Mouse (Mus musculus) kidney, embryonic 15.5 days (tissue): Measurements from ENCODE around the gene Paxip1. TPM values are rescaled to one million over a fixed set of nuclear protein-coding genes. Genes with fewer than 3 reads are reported as not detected.

Experiments used
- ATAC-seq: fragments of 200-750 bp; cut with Nextera tagmentation; replicated peaks from 2 replicates; pipeline ENCODE4 v1.8.0; 2017; ENCODE audit warnings: moderate TSS enrichment; ENCODE audit not compliant: low FRiP score
- H3K27ac ChIP-seq: fragments of 300-500 bp; sonication (generic); 2 replicates; pipeline ENCODE4 v1.5.1; 2015; ENCODE audit warnings: mild to moderate bottlenecking, inconsistent platforms
- H3K27me3 ChIP-seq: fragments of 300-500 bp; sonication (generic); 2 replicates; pipeline ENCODE4 v1.6.1; 2015; ENCODE audit warnings: inconsistent platforms
- H3K36me3 ChIP-seq: fragments of 300-500 bp; sonication (generic); 2 replicates; pipeline ENCODE4 v1.6.1; 2015; ENCODE audit warnings: inconsistent platforms
- H3K4me1 ChIP-seq: fragments of 300-500 bp; sonication (generic); 2 replicates; pipeline ENCODE4 v1.6.1; 2015; ENCODE audit warnings: inconsistent platforms
- H3K4me2 ChIP-seq: fragments of 300-500 bp; sonication (generic); 2 replicates; pipeline ENCODE4 v1.6.1; 2015; ENCODE audit warnings: moderate library complexity, mild to moderate bottlenecking, inconsistent platforms
- H3K4me3 ChIP-seq: fragments of 300-500 bp; sonication (generic); replicated peaks from 2 replicates; pipeline ENCODE4 v1.5.1; 2015; ENCODE audit warnings: mild to moderate bottlenecking, inconsistent platforms
- H3K9ac ChIP-seq: fragments of 300-500 bp; sonication (generic); 2 replicates; pipeline ENCODE4 v1.6.1; 2015; ENCODE audit warnings: mild to moderate bottlenecking, inconsistent platforms
- H3K9me3 ChIP-seq: fragments of 300-500 bp; sonication (generic); replicated peaks from 2 replicates; pipeline ENCODE4 v1.6.1; 2016; ENCODE audit warnings: inconsistent platforms
- WGBS: fragments of 180-500 bp; shearing (Covaris S2); methylation state at CpG from one replicate; pipeline ENCODE4 v1.1.7; 2015; ENCODE audit warnings: mixed read lengths; 5-methylcytosine and 5-hydroxymethylcytosine counted together
- polyA plus RNA-seq: library from polyadenylated mRNA; unstranded; fragments of >200 nt; fragmentation: Nextera tagmentation; extraction: Ambion mirVana; gene quantifications from 2 replicates; pipeline ENCODE4 v1.2.1, GENCODE M21; 2015

Paxip1 gene
- polyA plus RNA-seq, 1 experiment from 2014 or later, result 40.2 TPM

DNA sequence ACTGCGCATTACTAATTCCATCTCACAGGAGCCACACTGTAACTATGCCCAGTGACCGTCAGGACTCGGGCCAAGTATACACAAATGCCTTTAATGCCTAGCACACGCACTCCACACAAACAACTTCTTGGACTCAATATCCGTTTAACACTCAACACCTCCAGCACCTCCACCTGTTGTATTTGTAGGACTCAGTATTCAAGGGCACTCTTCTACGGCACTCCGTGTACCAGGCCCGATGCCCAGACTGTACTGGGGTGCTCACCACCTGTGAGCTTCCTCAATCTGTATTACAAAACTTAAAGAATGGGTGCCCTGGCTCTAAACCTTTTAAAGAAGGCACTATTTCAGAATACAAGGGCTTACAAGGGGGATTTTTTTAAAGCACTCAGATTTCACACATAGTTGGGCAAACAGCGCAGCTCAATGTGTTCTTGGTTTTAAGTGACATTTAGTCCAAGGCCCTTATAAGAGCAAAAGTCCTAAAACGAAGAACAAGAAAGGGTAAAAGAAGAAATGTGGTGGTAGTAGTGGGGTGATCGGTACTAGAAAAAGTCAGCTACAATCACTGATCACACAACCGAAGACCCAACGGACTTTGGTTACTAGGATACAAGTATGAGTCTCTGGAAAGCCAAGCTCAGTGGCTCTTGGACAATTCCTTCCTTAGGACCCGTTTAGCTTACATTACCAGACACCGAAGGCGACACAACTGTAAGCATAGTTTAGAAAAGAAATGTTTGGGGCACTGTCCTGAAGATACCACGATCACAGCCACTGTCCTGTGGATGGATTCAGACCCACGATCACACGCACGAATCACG, 1.2 kb downstream of the Paxip1 start:
- Histone ChIP-seq H3K27ac (peak overlapping the region; percentile 95), H3K4me3 (peak overlapping the region; percentile 88), H3K9ac (peak overlapping the region; percentile 82), H3K4me1 (peaks cover 23% of the 10 kb centered on the region), H3K27me3 (no peaks in the 10 kb centered on the region), H3K4me2 (peak overlapping the region; percentile 66), H3K9me3 (no peaks in the 10 kb centered on the region), H3K36me3 (peaks cover 42% of the 10 kb centered on the region)
- WGBS, result 25% methylated on average over 21 of the region's 21 CpGs
- ATAC-seq, result no peak; the same call in 1 of the 2 replicates

DNA sequence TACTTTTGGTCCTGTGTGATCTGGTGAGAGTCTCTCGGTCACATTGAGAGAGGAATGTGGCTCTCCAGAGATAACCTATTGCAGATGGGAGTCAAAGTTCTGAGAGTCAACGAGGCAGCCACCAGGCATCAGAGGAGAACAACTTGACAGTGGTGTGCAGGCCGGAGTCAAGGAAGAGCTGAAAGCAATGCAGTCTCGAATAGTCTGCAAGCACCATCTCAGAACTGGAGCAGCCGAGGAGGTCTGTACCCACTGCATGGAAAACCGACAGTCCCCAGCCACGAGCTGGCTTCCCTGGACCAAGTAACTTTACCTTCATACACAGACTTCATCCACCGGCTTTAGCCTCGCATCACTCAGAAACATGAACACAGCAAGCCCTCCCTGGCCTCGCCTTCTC, 1.9 kb downstream of the Paxip1 start:
- Histone ChIP-seq H3K36me3 (peaks cover 49% of the 10 kb centered on the region), H3K27ac (no peak overlapping the region), H3K4me1 (peaks cover 23% of the 10 kb centered on the region), H3K9ac (peak overlapping the region; percentile 82), H3K4me2 (peak overlapping the region; percentile 66), H3K9me3 (no peaks in the 10 kb centered on the region), H3K27me3 (no peaks in the 10 kb centered on the region), H3K4me3 (peak overlapping the region; percentile 88)
- no peak for ATAC-seq
- WGBS, result 68% methylated on average over 10 of the region's 10 CpGs

GRCm38 (mm10) chr5:27783381-27783780, 8.1 kb downstream of the Paxip1 start:
- no peak overlapping the region for H3K4me2 ChIP-seq
- peaks cover 96% of the 10 kb centered on the region for H3K36me3 ChIP-seq
- H3K4me3 ChIP-seq, result no peak overlapping the region
- ATAC-seq, result no peak
- H3K27ac ChIP-seq, result no peak overlapping the region
- H3K27me3 ChIP-seq, result no peaks in the 10 kb centered on the region
- no peak overlapping the region for H3K9ac ChIP-seq
- WGBS, result 97% methylated on average over 9 of the region's 9 CpGs
- H3K4me1 ChIP-seq, result no peaks in the 10 kb centered on the region
- no peaks in the 10 kb centered on the region for H3K9me3 ChIP-seq

DNA sequence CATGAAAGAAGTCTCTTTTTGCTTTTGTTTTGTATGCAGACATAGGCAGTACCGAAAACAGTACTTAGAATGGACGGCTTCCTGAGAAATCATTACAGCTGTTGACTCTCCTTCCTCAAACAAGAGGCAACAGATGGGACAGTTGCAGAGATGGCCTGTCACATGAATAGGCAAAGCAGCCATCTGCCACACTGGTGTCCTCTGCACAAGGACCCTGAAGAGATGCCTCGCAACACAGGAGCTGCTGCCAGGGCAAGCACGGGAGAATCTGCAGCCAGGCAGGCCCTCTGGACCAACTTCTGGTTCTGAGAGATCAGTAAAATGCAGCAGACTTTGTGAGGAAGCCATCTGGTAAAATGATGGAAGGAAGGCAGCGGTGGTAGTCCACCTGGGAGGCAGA, 23.5 kb downstream of the Paxip1 start:
- WGBS, result 87% methylated on average over 5 of the region's 5 CpGs
- H3K4me3 ChIP-seq, result no peak overlapping the region
- H3K27ac ChIP-seq, result no peak overlapping the region
- no peaks in the 10 kb centered on the region for H3K27me3 ChIP-seq
- no peak overlapping the region for H3K9ac ChIP-seq
- H3K4me2 ChIP-seq, result no peak overlapping the region
- no peaks in the 10 kb centered on the region for H3K9me3 ChIP-seq
- ATAC-seq, result no peak
- peaks cover 99% of the 10 kb centered on the region for H3K36me3 ChIP-seq
- H3K4me1 ChIP-seq, result no peaks in the 10 kb centered on the region

- no peak overlapping the region for H3K27ac ChIP-seq
- H3K4me1 ChIP-seq, result no peaks in the 10 kb centered on the region
- H3K4me3 ChIP-seq, result no peak overlapping the region
- H3K27me3 ChIP-seq, result no peaks in the 10 kb centered on the region
- H3K9ac ChIP-seq, result no peak overlapping the region
- 89% methylated on average over 4 of the region's 4 CpGs for WGBS
- peaks cover 99% of the 10 kb centered on the region for H3K36me3 ChIP-seq
- H3K9me3 ChIP-seq, result no peaks in the 10 kb centered on the region
- no peak overlapping the region for H3K4me2 ChIP-seq
- no peak for ATAC-seq
Measured at GRCm38 (mm10) chr5:27765780-27766179, 25.7 kb downstream of the Paxip1 start.

GRCm38 (mm10) chr5:27744944-27745343, 46.5 kb downstream of the Paxip1 start:
- no peak for ATAC-seq

GRCm38 (mm10) chr5:27739216-27739615, 52.3 kb downstream of the Paxip1 start:
- Histone ChIP-seq H3K4me3 (no peak overlapping the region), H3K4me1 (no peaks in the 10 kb centered on the region), H3K4me2 (no peak overlapping the region), H3K9me3 (peaks cover 6% of the 10 kb centered on the region), H3K36me3 (peaks cover 39% of the 10 kb centered on the region), H3K27ac (no peak overlapping the region), H3K9ac (no peak overlapping the region), H3K27me3 (no peaks in the 10 kb centered on the region)
- 84% methylated on average over 6 of the region's 6 CpGs for WGBS
- ATAC-seq, result no peak

More at GRCm38 (mm10) chr5:27744944-27745343, 46.5 kb downstream of the Paxip1 start:
- H3K36me3 ChIP-seq, result peaks cover 89% of the 10 kb centered on the region
- H3K9ac ChIP-seq, result no peak overlapping the region
- H3K4me2 ChIP-seq, result no peak overlapping the region
- no peak overlapping the region for H3K27ac ChIP-seq
- 89% methylated on average over 1 of the region's 1 CpGs for WGBS
- H3K4me3 ChIP-seq, result no peak overlapping the region
- no peaks in the 10 kb centered on the region for H3K4me1 ChIP-seq
- H3K27me3 ChIP-seq, result no peaks in the 10 kb centered on the region
- H3K9me3 ChIP-seq, result no peaks in the 10 kb centered on the region

- peak; percentile 73; the same call in 1 of the 2 replicates for ATAC-seq
- H3K36me3 ChIP-seq, result peaks cover 18% of the 10 kb centered on the region
- no peaks in the 10 kb centered on the region for H3K4me1 ChIP-seq
- no peaks in the 10 kb centered on the region for H3K27me3 ChIP-seq
- peaks cover 10% of the 10 kb centered on the region for H3K9me3 ChIP-seq
- no peak overlapping the region for H3K9ac ChIP-seq
- 0% methylated on average over 3 of the region's 3 CpGs for WGBS
- H3K4me3 ChIP-seq, result no peak overlapping the region
- no peak overlapping the region for H3K27ac ChIP-seq
- H3K4me2 ChIP-seq, result no peak overlapping the region
Measured at GRCm38 (mm10) chr5:27737168-27737567, 54.3 kb downstream of the Paxip1 start.

DNA sequence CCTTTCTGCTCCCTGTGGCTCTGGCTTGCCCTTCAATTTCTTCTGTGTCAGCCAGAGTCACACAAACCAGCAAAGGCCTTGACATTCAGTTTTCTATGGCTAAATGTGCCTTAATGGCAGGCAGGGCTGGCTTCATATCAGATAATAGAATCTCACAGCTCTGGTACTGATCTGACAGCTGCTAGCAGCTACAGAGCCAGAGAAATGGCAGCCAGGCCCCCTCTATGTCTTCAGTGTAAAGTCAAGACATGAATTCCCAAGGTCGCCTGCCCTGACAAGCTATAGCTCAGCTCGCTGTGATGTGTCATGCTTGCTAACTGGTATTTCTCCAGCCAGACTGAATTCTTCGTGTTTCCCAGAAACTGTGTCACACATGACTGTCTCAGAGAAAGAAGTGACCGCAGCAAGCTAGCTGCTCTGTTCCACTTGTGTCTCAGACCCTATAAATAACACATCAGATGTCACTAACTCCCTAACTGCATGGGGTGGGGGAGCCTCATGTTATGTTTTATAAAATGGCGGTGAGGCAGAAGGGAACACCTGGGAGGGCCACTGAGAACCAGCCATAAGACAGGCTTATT, 59.1 kb downstream of the Paxip1 start:
- Histone ChIP-seq H3K4me1 (no peaks in the 10 kb centered on the region), H3K9me3 (peaks cover 10% of the 10 kb centered on the region), H3K4me2 (no peak overlapping the region), H3K4me3 (no peak overlapping the region), H3K27ac (no peak overlapping the region), H3K9ac (no peak overlapping the region), H3K27me3 (no peaks in the 10 kb centered on the region), H3K36me3 (no peaks in the 10 kb centered on the region)
- 61% methylated on average over 5 of the region's 5 CpGs for WGBS
- no peak for ATAC-seq

- ATAC-seq, result no peak
- 63% methylated on average over 1 of the region's 1 CpGs for WGBS
- H3K9ac ChIP-seq, result no peak overlapping the region
Measured at GRCm38 (mm10) chr5:27731392-27731791, 60.1 kb downstream of the Paxip1 start.

GRCm38 (mm10) chr5:27730666-27731065, 60.8 kb downstream of the Paxip1 start:
- Histone ChIP-seq H3K4me1 (no peaks in the 10 kb centered on the region), H3K27me3 (no peaks in the 10 kb centered on the region), H3K9me3 (peaks cover 10% of the 10 kb centered on the region), H3K9ac (no peak overlapping the region), H3K27ac (no peak overlapping the region), H3K4me3 (no peak overlapping the region), H3K4me2 (no peak overlapping the region), H3K36me3 (no peaks in the 10 kb centered on the region)
- 79% methylated on average over 5 of the region's 5 CpGs for WGBS
- ATAC-seq, result no peak

More at GRCm38 (mm10) chr5:27731392-27731791, 60.1 kb downstream of the Paxip1 start:
- Histone ChIP-seq H3K4me2 (no peak overlapping the region), H3K4me3 (no peak overlapping the region), H3K27ac (no peak overlapping the region), H3K9me3 (peaks cover 10% of the 10 kb centered on the region), H3K27me3 (no peaks in the 10 kb centered on the region), H3K36me3 (no peaks in the 10 kb centered on the region), H3K4me1 (no peaks in the 10 kb centered on the region)

GRCm38 (mm10) chr5:27724460-27724859, 67.0 kb downstream of the Paxip1 start:
- Histone ChIP-seq H3K36me3 (no peaks in the 10 kb centered on the region), H3K4me2 (no peak overlapping the region), H3K4me1 (no peaks in the 10 kb centered on the region), H3K27me3 (no peaks in the 10 kb centered on the region), H3K27ac (no peak overlapping the region), H3K9ac (no peak overlapping the region), H3K9me3 (no peaks in the 10 kb centered on the region), H3K4me3 (no peak overlapping the region)
- WGBS, result 36% methylated on average over 2 of the region's 2 CpGs
- ATAC-seq, result no peak
